Mouse (Mus musculus) lung, embryonic 16.5 days (tissue): ENCODE data around the gene Runx3. TPM values are rescaled to one million over a fixed set of nuclear protein-coding genes. Genes with fewer than 3 reads are reported as not detected.

ENCODE experiments used
- ATAC-seq: fragments of 200-750 bp; cut with Nextera tagmentation; 2 replicates; pipeline ENCODE4 v1.8.0; 2017; ENCODE audit warnings: low read depth, mild to moderate bottlenecking, moderate library complexity
- H3K27ac ChIP-seq: fragments of 300-500 bp; sonication (generic); 2 replicates; pipeline ENCODE4 v1.5.1; 2014; ENCODE audit warnings: mild to moderate bottlenecking, control low read depth, low read length
- H3K27me3 ChIP-seq: fragments of 300-500 bp; sonication (generic); 2 replicates; pipeline ENCODE4 v1.6.1; 2014; ENCODE audit warnings: low read depth, low read length, mixed read lengths; ENCODE audit not compliant: control insufficient read depth, insufficient read depth
- H3K36me3 ChIP-seq: fragments of 300-500 bp; sonication (generic); 2 replicates; pipeline ENCODE4 v1.6.1; 2014; ENCODE audit warnings: low read length; ENCODE audit not compliant: control insufficient read depth, insufficient read depth
- H3K4me1 ChIP-seq: fragments of 300-500 bp; sonication (generic); replicated peaks from 2 replicates; pipeline ENCODE4 v1.6.1; 2014; ENCODE audit warnings: low read length, mixed read lengths; ENCODE audit not compliant: control insufficient read depth, insufficient read depth
- H3K4me2 ChIP-seq: fragments of 300-500 bp; sonication (generic); 2 replicates; pipeline ENCODE4 v1.6.1; 2014; ENCODE audit warnings: low read depth, low read length, control low read depth
- H3K4me3 ChIP-seq: fragments of 300-500 bp; sonication (generic); 2 replicates; pipeline ENCODE4 v1.5.1; 2014; ENCODE audit warnings: mild to moderate bottlenecking, low read length, control low read depth
- H3K9ac ChIP-seq: fragments of 300-500 bp; sonication (generic); 2 replicates; pipeline ENCODE4 v1.6.1; 2014; ENCODE audit warnings: low read length, control low read depth
- H3K9me3 ChIP-seq: fragments of 300-500 bp; sonication (generic); 2 replicates; pipeline ENCODE4 v1.6.1; 2016; ENCODE audit warnings: low read length; ENCODE audit not compliant: control insufficient read depth
- WGBS: fragments of 180-500 bp; shearing (Covaris S2); extraction: QIAGEN DNeasy Blood & Tissue Kit; methylation state at CpG from one replicate; pipeline ENCODE4 v1.1.7; 2014; 5-methylcytosine and 5-hydroxymethylcytosine counted together
- polyA plus RNA-seq: library from polyadenylated mRNA; unstranded; fragments of >200 nt; fragmentation: Nextera tagmentation; extraction: Ambion mirVana; gene quantifications from 2 replicates; pipeline ENCODE4 v1.2.1, GENCODE M21; 2015

Runx3 gene
- polyA plus RNA-seq, 1 experiment from 2014 or later = 0.16 TPM

GRCm38 (mm10) chr4:135124732-135125131, 4.3 kb downstream of the Runx3 start:
- peaks cover 3% of the 10 kb centered on the region; the same call in 1 of the 2 replicates for H3K27me3 ChIP-seq
- no peak overlapping the region for H3K4me2 ChIP-seq
- no peak overlapping the region for H3K27ac ChIP-seq
- no peak overlapping the region for H3K9ac ChIP-seq
- no peak for ATAC-seq
- no peaks in the 10 kb centered on the region for H3K9me3 ChIP-seq
- 80% methylated on average over 6 of the region's 6 CpGs for WGBS
- H3K36me3 ChIP-seq = no peaks in the 10 kb centered on the region
- H3K4me3 ChIP-seq = no peak overlapping the region
- H3K4me1 ChIP-seq = no peaks in the 10 kb centered on the region; the same call in 1 of the 2 replicates

GRCm38 (mm10) chr4:135125152-135125551, 4.7 kb downstream of the Runx3 start:
- no peak for ATAC-seq
- no peaks in the 10 kb centered on the region for H3K36me3 ChIP-seq
- H3K4me1 ChIP-seq = no peaks in the 10 kb centered on the region; the same call in 1 of the 2 replicates
- H3K4me3 ChIP-seq = no peak overlapping the region
- peaks cover 3% of the 10 kb centered on the region; the same call in 1 of the 2 replicates for H3K27me3 ChIP-seq
- H3K9ac ChIP-seq = no peak overlapping the region
- H3K27ac ChIP-seq = no peak overlapping the region
- H3K9me3 ChIP-seq = no peaks in the 10 kb centered on the region
- 81% methylated on average over 3 of the region's 3 CpGs for WGBS
- H3K4me2 ChIP-seq = no peak overlapping the region

- Histone ChIP-seq H3K4me1 (no peaks in the 10 kb centered on the region; the same call in 1 of the 2 replicates), H3K27me3 (peaks cover 3% of the 10 kb centered on the region; the same call in 1 of the 2 replicates), H3K27ac (no peak overlapping the region), H3K9ac (no peak overlapping the region), H3K9me3 (no peaks in the 10 kb centered on the region), H3K36me3 (no peaks in the 10 kb centered on the region), H3K4me2 (no peak overlapping the region), H3K4me3 (no peak overlapping the region)
- WGBS = 62% methylated on average over 5 of the region's 5 CpGs
- no peak for ATAC-seq
Observed at GRCm38 (mm10) chr4:135126385-135126784, 5.9 kb downstream of the Runx3 start.

- ATAC-seq = peak; percentile 38; the same call in 1 of the 2 replicates
- peaks cover 3% of the 10 kb centered on the region; the same call in 1 of the 2 replicates for H3K27me3 ChIP-seq
- H3K9ac ChIP-seq = no peak overlapping the region
- WGBS = 14% methylated on average over 22 of the region's 22 CpGs
- H3K4me2 ChIP-seq = peak overlapping the region; percentile 51
- no peaks in the 10 kb centered on the region for H3K9me3 ChIP-seq
- peak overlapping the region; percentile 23; the same call in 1 of the 2 replicates for H3K4me3 ChIP-seq
- H3K27ac ChIP-seq = no peak overlapping the region
- no peaks in the 10 kb centered on the region for H3K36me3 ChIP-seq
- no peaks in the 10 kb centered on the region; the same call in 1 of the 2 replicates for H3K4me1 ChIP-seq
Observed at GRCm38 (mm10) chr4:135128841-135129520, 8.5 kb downstream of the Runx3 start.

GRCm38 (mm10) chr4:135130156-135130555, 9.7 kb downstream of the Runx3 start:
- H3K36me3 ChIP-seq = no peaks in the 10 kb centered on the region
- peaks cover 3% of the 10 kb centered on the region; the same call in 1 of the 2 replicates for H3K27me3 ChIP-seq
- no peaks in the 10 kb centered on the region; the same call in 1 of the 2 replicates for H3K4me1 ChIP-seq
- no peak overlapping the region for H3K4me3 ChIP-seq
- no peaks in the 10 kb centered on the region for H3K9me3 ChIP-seq
- H3K27ac ChIP-seq = no peak overlapping the region
- no peak overlapping the region for H3K9ac ChIP-seq
- no peak for ATAC-seq
- WGBS = 87% methylated on average over 6 of the region's 6 CpGs
- H3K4me2 ChIP-seq = no peak overlapping the region

GRCm38 (mm10) chr4:135131145-135131544, 10.7 kb downstream of the Runx3 start:
- H3K4me3 ChIP-seq = no peak overlapping the region
- no peaks in the 10 kb centered on the region; the same call in 1 of the 2 replicates for H3K4me1 ChIP-seq
- no peak for ATAC-seq
- no peak overlapping the region for H3K9ac ChIP-seq
- H3K36me3 ChIP-seq = no peaks in the 10 kb centered on the region
- H3K27me3 ChIP-seq = peaks cover 3% of the 10 kb centered on the region; the same call in 1 of the 2 replicates
- no peaks in the 10 kb centered on the region for H3K9me3 ChIP-seq
- H3K4me2 ChIP-seq = no peak overlapping the region
- 77% methylated on average over 6 of the region's 6 CpGs for WGBS
- no peak overlapping the region for H3K27ac ChIP-seq

- no peak overlapping the region for H3K9ac ChIP-seq
- H3K9me3 ChIP-seq = no peaks in the 10 kb centered on the region
- H3K4me1 ChIP-seq = no peaks in the 10 kb centered on the region; the same call in 1 of the 2 replicates
- H3K4me2 ChIP-seq = no peak overlapping the region
- H3K27me3 ChIP-seq = peaks cover 4% of the 10 kb centered on the region
- H3K36me3 ChIP-seq = no peaks in the 10 kb centered on the region
- WGBS = 75% methylated on average over 12 of the region's 12 CpGs
- H3K4me3 ChIP-seq = no peak overlapping the region
- ATAC-seq = no peak
- H3K27ac ChIP-seq = no peak overlapping the region
Observed at GRCm38 (mm10) chr4:135132797-135133196, 12.3 kb downstream of the Runx3 start.

GRCm38 (mm10) chr4:135133711-135134110, 13.3 kb downstream of the Runx3 start:
- Histone ChIP-seq H3K36me3 (no peaks in the 10 kb centered on the region), H3K9ac (no peak overlapping the region), H3K4me2 (no peak overlapping the region), H3K4me3 (no peak overlapping the region), H3K4me1 (no peaks in the 10 kb centered on the region; the same call in 1 of the 2 replicates), H3K9me3 (no peaks in the 10 kb centered on the region), H3K27ac (no peak overlapping the region), H3K27me3 (peaks cover 9% of the 10 kb centered on the region)
- no peak for ATAC-seq
- WGBS = 59% methylated on average over 4 of the region's 4 CpGs

- H3K27me3 ChIP-seq = peaks cover 25% of the 10 kb centered on the region
- H3K4me2 ChIP-seq = no peak overlapping the region
- 69% methylated on average over 6 of the region's 6 CpGs for WGBS
Observed at GRCm38 (mm10) chr4:135135331-135135730, 14.9 kb downstream of the Runx3 start.

More at GRCm38 (mm10) chr4:135135331-135135730, 14.9 kb downstream of the Runx3 start:
- no peaks in the 10 kb centered on the region for H3K4me1 ChIP-seq
- H3K36me3 ChIP-seq = no peaks in the 10 kb centered on the region
- H3K9ac ChIP-seq = no peak overlapping the region
- H3K4me3 ChIP-seq = no peak overlapping the region
- H3K27ac ChIP-seq = no peak overlapping the region
- H3K9me3 ChIP-seq = no peaks in the 10 kb centered on the region
- no peak for ATAC-seq
